Mouse (Mus musculus) neural tube, embryonic 10.5 days (tissue): ENCODE data around the gene Rasa3.

ENCODE experiments used
- DNase-seq: peaks from one replicate; pipeline ENCODE4 v3.0.0-alpha.2; 2017; ENCODE audit warnings: low spot score; ENCODE audit errors: extremely low spot score

Gene Rasa3

GRCm38 (mm10) chr8:13649154-13649515 is 28.3 kb downstream of the Rasa3 start:
- DNase-seq: no peak

DNA sequence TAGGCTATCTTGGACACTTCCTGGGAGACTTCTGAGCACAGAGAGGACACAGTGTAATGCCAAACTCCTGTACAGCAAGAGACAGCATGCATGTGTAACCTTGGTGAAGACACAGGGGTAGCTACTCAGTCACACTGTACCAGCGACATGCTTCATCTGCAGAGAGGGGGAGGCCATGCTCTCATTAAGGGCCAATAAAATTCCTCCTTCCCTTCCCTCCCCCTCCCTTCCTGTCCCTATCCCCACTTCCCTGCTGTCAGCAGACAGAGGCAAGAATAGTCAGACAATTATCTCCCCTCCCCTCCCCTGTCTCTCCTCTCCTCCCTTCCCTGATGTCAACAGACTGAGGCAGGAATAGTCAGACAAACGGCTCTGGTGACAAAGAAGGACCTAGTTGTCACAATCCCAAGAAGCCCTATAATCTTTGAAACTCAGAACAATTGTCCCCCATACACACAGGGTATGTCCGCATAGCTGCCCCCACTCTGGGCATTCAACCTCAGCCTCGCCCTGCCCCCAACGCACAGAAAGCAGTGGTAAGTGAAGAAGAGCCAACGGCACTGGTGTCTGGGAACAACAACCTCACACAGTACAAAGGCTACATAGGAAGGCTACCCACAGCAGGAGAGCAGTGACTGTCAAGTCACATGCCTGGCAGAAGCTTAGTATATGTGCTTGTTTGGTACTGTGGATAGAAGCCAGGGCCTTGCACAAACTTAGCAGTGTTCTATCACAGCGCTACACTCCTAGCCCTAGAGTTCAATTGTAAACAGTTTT is 28.8 kb downstream of the Rasa3 start:
- peak; percentile 32 for DNase-seq

DNA sequence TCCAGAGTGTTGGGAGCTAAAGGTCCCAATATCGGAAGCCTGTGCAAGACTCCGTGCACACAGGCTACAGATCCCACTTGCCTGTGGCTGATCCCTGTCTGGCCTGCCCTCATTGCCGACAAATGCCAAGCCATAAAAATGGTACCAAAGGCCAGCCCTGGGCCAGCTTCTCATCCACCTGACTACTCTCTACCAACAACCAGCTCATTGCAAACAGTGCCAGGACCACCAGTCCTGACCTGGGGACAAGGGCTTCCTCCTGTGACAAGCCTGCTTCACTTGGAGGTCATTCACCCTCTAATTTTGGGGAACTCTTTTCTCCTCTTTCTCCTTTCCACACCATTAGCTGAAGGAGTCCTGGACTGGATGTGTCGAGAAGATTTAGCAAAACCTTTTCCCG is 29.8 kb downstream of the Rasa3 start:
- DNase-seq: no peak

DNA sequence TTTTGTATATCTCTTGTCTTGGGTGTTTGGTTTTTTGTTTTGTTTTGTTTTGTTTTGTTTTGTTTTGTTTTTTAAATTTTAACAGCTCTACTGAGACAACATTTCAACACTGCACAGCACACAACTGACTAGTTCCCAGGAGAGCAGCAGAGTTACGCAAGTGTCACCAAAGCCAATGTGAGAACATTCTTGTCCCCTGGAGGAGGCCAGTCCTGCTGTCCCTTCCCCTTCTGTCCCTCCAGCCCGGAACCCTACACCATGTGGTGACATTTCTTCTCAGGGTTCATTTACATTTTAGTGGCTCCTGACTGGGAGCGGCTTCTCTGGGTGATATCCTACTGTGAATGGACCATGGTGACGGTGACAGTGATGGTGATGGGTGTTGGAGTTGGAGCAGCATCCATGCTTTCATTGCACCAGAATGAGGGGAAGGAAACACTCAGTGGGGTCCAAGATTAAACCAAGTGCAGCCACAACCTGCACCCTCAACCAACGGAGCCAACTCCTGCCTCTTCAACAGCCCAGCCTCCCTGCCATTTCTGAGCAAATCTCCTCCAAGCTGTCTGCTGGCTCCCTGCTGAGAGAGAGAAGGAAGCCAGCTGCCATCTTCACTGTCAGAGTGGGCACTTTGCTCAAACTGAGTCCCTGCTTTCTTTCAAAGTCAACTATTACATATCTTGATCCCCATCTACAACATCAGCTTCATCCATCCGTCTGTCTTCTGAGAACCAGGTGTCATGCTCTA is 32.3 kb downstream of the Rasa3 start:
- DNase-seq: no peak

- DNase-seq: no peak
These were observed 33.2 kb downstream of the Rasa3 start for GRCm38 (mm10) chr8:13644155-13644554.

- no peak for DNase-seq
These were observed 34.7 kb downstream of the Rasa3 start for GRCm38 (mm10) chr8:13642659-13643181.

DNA sequence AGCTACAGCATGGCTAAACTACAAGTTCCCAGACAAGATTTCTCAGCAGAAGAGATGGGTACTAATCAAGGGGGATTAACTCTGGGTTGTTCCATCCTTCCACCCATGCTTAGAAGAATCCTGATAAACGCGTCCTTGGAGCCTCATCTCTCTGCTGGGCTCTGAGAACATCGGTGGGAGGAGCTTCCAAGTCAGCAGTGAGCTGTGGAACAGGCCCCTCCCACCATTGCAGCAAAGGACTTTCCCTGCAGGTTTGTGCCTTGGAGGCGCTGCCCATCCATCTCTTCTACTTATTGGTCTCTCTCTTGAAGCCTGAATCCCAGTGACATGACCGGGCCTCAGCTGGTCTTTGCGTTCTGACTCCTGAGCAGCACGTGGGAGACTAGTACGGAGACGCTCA is 36.2 kb downstream of the Rasa3 start:
- no peak for DNase-seq

DNA sequence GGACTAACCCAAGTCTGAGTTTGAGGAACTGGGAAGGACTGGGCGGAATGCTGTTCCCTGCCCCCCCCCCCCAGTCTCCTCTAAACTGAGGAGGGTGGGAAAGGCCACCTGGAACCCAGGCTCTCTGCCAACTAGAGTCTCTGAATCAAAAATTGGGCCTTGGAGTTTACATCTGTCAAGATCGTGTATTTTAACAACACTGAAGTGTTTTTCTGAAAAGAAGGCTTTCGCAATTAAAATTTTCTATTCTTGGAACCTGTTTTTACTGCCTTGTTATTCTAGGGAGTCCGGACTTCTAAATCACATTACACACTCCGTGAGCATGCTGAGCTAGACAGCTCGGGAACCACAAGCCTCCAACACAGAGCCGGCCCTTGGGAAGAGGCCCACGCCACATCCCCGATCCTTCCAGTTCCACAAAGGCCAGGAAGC is 36.9 kb downstream of the Rasa3 start:
- DNase-seq: no peak

GRCm38 (mm10) chr8:13633107-13633506 is 44.3 kb downstream of the Rasa3 start:
- no peak for DNase-seq

DNA sequence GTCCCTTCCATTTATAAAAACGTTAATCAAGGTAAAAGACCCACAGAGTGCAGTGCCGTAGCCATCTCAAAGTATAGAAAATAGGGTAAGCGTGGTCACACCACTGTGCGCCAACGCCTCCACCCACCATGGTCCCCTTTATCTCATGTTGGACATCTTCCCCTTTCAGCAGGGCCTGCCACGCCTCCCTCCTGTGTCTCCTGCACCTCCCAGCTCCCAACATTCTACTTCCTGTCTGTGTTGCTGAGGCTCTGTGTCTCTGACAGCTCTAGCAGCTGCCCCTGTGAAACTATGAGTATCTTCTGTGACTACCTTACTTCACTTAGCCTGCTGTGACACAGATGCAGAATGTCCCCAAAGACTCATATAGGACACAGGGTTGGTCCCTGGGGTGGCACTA is 45.1 kb downstream of the Rasa3 start:
- no peak for DNase-seq

DNA sequence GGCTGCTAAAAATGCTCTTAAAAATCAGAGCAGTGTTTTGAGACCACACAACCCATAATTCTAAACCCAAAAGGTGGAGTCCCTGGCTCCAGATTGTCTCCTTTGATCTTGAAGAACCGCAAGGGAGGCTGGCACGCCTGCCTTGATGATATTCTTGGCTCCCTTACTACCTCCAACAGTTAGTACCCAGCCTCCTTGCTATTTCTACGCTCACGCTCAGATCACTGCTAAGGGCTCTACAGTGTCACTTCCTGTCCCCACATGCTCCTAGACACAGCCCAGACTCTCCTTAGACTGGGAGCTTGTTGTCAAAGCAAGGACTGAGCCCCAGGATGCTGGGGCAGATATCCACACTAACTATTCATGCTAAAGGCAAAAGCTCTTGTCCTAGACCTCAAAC is 46.6 kb downstream of the Rasa3 start:
- DNase-seq: no peak

- DNase-seq: no peak
These were observed 47.2 kb downstream of the Rasa3 start for GRCm38 (mm10) chr8:13630171-13630570.

- no peak for DNase-seq
These were observed 47.9 kb downstream of the Rasa3 start for GRCm38 (mm10) chr8:13629351-13630090.

DNA sequence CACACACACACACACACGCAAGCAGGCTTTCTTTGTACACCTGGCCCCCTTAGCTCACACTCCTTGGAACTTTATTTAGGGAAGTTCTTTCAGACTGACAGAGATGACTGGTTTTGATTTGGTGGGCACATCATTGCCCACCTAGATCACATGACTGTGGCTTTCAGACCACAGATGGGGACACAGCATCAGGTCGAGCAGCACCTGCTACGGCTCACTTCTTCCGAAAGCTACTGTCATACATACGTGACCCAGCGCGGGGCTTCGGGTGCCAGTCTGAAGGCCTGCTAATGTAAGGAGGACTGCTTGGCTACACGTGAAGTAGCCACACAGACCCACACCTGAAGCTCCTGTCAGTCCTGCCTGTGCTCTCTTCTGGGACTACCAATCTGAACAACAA is 49.3 kb downstream of the Rasa3 start:
- DNase-seq: no peak

DNA sequence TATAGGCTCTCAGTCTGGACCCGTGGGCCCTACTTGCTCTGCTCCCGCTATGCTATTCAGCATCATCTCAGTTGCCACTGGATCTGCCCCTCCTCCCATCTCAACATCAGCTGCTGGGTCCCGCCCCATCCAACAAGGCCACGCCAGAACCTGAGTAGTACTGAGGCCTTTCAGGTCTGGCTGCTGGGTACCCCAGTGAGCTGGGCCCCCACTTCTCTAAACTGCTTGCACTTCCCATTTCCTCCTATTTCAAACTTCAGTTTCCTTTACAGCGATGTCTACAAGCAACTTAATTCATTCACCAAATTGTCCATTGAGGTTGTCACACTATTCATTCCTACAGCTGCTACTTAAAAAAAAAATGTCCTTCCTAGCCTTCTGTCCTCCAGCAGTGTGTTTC is 49.8 kb downstream of the Rasa3 start:
- DNase-seq: no peak

DNA sequence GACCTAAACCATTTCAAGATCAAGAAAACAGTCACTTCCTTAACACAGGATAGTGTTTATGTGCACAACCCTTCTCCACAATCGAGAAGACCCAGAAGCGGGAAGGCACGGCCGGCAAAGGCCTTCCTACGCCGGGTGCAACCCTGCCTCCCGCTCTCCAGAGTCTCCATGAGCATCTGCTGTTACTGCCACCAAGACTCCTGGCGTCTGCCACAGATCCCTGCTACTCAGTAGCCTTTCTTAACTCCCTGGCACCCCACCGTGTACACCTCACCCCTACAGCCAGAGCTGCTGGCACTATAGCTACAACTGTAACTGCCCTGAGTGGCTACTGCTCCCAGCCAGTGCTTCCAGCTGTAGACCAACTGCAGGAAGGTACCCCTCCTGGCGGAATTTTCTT is 51.3 kb downstream of the Rasa3 start:
- no peak for DNase-seq

DNA sequence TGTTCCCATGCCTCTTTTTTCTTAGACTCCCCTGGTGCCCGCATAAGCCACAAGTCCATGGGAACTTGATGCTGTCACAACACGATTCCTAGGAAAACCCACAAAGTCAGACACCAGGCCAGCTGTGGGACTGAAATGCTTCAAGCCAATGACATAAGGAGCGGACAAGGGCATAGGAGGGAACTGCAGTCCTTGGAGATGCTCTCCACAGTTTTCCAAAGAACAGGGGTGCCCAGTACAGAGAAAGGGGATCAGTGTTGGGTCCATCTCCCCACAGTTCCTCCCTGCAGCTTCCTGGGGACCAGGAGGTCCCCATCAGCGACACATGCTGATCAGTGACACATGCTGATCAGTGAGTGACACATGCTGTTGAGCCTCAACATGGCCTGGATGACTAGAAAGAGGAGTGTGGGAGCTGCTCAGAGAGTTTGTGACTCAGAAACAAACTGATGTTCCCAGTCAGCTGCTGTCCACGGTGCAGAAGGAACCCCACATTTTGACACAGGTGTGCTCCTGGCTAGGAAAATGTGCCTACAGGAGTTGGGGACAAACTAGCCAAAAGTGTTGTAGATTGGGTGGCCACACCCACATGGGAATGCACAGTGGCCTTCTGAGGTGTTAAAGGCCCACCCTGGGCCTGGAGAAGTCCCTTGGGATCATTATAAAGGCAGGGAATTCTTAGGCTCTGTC is 52.0 kb downstream of the Rasa3 start:
- no peak for DNase-seq

DNA sequence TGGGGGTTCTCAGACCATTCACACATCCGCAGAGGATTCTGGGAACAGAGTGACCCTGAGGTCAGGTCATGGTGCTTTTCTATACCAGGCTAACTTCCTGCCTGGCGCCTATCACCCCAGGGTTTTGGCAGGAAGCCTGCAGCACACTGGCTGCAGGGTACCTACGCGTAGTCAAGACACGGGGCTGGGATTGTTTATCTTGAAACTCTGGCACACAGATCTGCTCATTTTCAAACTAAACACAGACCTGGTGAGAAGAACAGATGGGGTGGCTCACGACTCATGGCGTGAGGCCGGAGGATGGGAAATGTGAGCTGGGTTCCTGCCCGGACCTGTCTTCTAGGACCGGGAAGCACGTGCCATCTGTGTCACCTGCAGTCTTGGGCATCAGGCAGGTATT is 52.5 kb downstream of the Rasa3 start:
- peak; percentile 24 for DNase-seq

GRCm38 (mm10) chr8:13623911-13624421 is 53.4 kb downstream of the Rasa3 start:
- peak; percentile 30 for DNase-seq

DNA sequence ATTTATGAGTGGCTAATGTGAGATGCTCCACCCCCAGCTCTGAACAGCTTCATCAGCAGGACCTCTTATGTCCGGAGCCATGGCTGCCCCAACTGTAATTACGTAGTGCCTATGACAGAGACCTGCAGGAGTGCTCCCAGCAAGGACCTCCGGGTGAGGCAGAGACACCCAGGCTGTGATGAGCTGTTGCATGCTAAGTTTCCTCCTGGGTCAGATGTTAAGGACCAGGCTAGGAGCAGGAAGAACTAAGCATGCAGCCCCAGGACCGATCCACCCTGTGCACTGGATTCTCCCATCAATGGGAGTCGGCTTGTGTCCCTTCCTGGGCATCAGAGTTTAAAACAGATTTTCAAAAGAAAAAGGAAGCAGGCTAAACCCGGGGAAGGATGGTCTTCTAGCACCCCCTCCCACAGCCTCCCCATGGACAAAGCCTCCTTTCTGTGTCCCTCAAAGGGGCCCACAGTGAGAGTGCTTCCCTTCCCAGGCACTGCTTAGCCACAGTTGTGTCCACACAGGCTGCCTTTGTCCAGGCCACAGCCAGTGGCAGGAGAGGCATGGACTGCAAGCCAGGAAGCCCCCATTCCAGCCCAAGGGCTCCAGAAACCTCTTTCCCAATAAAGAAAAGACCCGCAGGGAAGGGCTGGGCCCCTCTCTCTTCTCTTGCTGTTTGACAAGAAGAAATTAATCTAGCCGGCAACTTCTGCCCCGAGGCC is 54.2 kb downstream of the Rasa3 start:
- peak; percentile 31 for DNase-seq
